Mouse (Mus musculus) left cerebral cortex, postnatal 25 days (tissue): ENCODE data around the gene Zbtb8os. TPM values are rescaled to one million over a fixed set of nuclear protein-coding genes. Genes with fewer than 3 reads are reported as not detected.

Experiments
- DNase-seq, 2 experiments: peaks; one replicate each; pipeline ENCODE4 v3.0.0; 2022; ENCODE audit warnings: low spot score in 2 of 2, mixed read lengths in 1 of 2
- intact Hi-C: fragments of 180-260 bp; cut with DNase I; formaldehyde crosslinking; loops from one replicate; pipeline ENCODE4 v1.15.1; 2025
- total RNA-seq, 2 experiments: library from RNA; stranded (reverse); gene quantifications; 2 replicates each; pipeline ENCODE4 v1.2.3; 2021

Zbtb8os gene
- total RNA-seq, result 10 to 100 TPM; 23.8 to 26.4 TPM

GRCm38 (mm10) chr4:129335216-129336074, at the start of gene Zbtb8os, which contains the start of gene Rbbp4:
Zbtb8os (plus strand) TSS chr4:129335695.
Rbbp4 (minus strand) TSS chr4:129335370.
- intact Hi-C loops, result loop anchor here (1.0 kb wide), 1 partner anchor 126 kb away; the partner anchor contains the start of gene Bsdc1
- peak; percentile 96 to 98 for DNase-seq

- intact Hi-C loops, result no loop called here
- no peak for DNase-seq
These were observed 49.4 kb upstream of the Zbtb8os start for GRCm38 (mm10) chr4:129286001-129286682.

- intact Hi-C loops, result no loop called here
- no peak for DNase-seq
These were observed 48.6 kb upstream of the Zbtb8os start for GRCm38 (mm10) chr4:129286683-129287471.

- DNase-seq, result no peak
- intact Hi-C loops, result no loop called here
These were observed 48.0 kb upstream of the Zbtb8os start, which contains the start of gene Sync for GRCm38 (mm10) chr4:129287472-129287981. Sync (plus strand) TSS chr4:129287617.

- DNase-seq, result no peak
- intact Hi-C loops, result no loop called here
These were observed 47.4 kb upstream of the Zbtb8os start for GRCm38 (mm10) chr4:129288067-129288466.

GRCm38 (mm10) chr4:129289671-129290070, 45.8 kb upstream of the Zbtb8os start:
- intact Hi-C loops, result no loop called here

GRCm38 (mm10) chr4:129292831-129293230, 42.7 kb upstream of the Zbtb8os start:
- intact Hi-C loops, result no loop called here
- DNase-seq, result no peak

More at GRCm38 (mm10) chr4:129289671-129290070, 45.8 kb upstream of the Zbtb8os start:
- peak in 1 of 2 experiments; percentile 50 for DNase-seq

- DNase-seq, result no peak
- intact Hi-C loops, result no loop called here
These were observed 41.8 kb upstream of the Zbtb8os start for GRCm38 (mm10) chr4:129293702-129294101.

- intact Hi-C loops, result loop anchor here (5.0 kb wide), 1 partner anchor 147 kb away; the partner anchor contains the start of gene Zbtb8b
- no peak for DNase-seq
These were observed 40.3 kb upstream of the Zbtb8os start for GRCm38 (mm10) chr4:129295188-129295587.

- no peak for DNase-seq
- intact Hi-C loops, result loop anchor here (5.0 kb wide), 1 partner anchor 146 kb away; the partner anchor contains the start of gene Zbtb8b
These were observed 39.4 kb upstream of the Zbtb8os start for GRCm38 (mm10) chr4:129296066-129296465.

GRCm38 (mm10) chr4:129297724-129298123, 37.8 kb upstream of the Zbtb8os start:
- intact Hi-C loops, result loop anchor here (5.0 kb wide), 1 partner anchor 145 kb away; the partner anchor contains the start of gene Zbtb8b
- DNase-seq, result peak; percentile 23 to 85

GRCm38 (mm10) chr4:129299121-129299520, 36.4 kb upstream of the Zbtb8os start:
- intact Hi-C loops, result loop anchor here (5.0 kb wide), 1 partner anchor 143 kb away; the partner anchor contains the start of gene Zbtb8b
- no peak for DNase-seq

GRCm38 (mm10) chr4:129303401-129303800, 32.1 kb upstream of the Zbtb8os start:
- intact Hi-C loops, result no loop called here
- DNase-seq, result no peak

- no peak for DNase-seq
These were observed 31.7 kb upstream of the Zbtb8os start for GRCm38 (mm10) chr4:129303816-129304215.

GRCm38 (mm10) chr4:129304306-129304705, 31.2 kb upstream of the Zbtb8os start:
- intact Hi-C loops, result no loop called here
- DNase-seq, result no peak

More at GRCm38 (mm10) chr4:129303816-129304215, 31.7 kb upstream of the Zbtb8os start:
- intact Hi-C loops, result no loop called here

GRCm38 (mm10) chr4:129307936-129308335, 27.6 kb upstream of the Zbtb8os start:
- DNase-seq, result no peak
- intact Hi-C loops, result no loop called here

GRCm38 (mm10) chr4:129313886-129314285, 21.6 kb upstream of the Zbtb8os start:
- no peak for DNase-seq
- intact Hi-C loops, result no loop called here

- no peak for DNase-seq
- intact Hi-C loops, result no loop called here
These were observed 14.6 kb upstream of the Zbtb8os start for GRCm38 (mm10) chr4:129320876-129321275.

- DNase-seq, result peak in 1 of 2 experiments; percentile 67
These were observed 13.5 kb upstream of the Zbtb8os start for GRCm38 (mm10) chr4:129322042-129322441.

More at GRCm38 (mm10) chr4:129322042-129322441, 13.5 kb upstream of the Zbtb8os start:
- intact Hi-C loops, result no loop called here
